Mouse (Mus musculus) WW6 (cell line): ENCODE measurements around the gene Olfr1270.
"Not testable (repeated sequence)": the region's sequence is repeated elsewhere in the genome, so short reads cannot be mapped to it uniquely, and the experiment has no call there.

ENCODE experiments used
- DNase-seq: peaks from one replicate; pipeline ENCODE4 v3.0.0-alpha.2; 2013; ENCODE audit warnings: low read depth, low spot score

The Olfr1270 gene

DNA sequence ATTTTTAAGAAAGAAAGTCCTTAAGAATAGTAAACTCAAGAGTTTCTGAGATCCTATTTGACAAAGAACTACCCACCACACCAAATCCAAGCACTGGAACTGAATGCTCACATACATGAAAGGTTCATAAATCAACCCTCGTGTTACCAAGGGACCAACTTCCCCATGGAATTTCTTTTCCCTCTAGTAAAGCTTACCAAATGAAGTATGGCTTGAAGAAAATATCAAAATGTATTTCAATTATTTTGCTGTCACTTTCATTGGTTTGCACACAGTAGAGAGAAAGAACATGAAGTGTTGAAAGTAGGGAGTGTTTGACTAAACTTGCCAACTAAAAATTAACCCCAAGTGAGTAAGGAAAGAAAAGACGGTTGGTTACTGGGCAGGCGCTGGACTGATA lies at the start of gene Olfr1270:
Olfr1270 (minus strand) TSS at position 101 of the 400 bp plus-strand sequence.
- DNase-seq, result no peak

DNA sequence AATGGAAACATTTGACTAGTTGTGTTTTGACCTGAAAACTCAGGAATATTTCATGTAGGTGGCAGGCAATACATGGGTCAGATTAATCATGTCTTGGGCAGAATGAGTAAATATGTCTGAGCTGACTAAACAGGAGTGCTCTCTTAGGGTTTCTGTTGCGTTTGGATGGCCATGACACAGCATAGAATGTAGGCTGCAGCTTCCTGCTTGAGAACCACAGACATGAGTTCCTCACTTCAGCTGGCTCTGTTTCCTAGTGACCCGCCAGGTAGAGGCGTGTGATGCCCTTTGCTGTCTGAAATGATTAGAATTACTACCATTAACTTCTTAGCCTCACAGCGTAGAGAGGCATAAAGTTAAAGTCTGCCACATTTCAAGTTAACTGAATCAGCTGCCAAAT lies 46.7 kb upstream of the Olfr1270 start:
- not testable (repeated sequence) for DNase-seq

DNA sequence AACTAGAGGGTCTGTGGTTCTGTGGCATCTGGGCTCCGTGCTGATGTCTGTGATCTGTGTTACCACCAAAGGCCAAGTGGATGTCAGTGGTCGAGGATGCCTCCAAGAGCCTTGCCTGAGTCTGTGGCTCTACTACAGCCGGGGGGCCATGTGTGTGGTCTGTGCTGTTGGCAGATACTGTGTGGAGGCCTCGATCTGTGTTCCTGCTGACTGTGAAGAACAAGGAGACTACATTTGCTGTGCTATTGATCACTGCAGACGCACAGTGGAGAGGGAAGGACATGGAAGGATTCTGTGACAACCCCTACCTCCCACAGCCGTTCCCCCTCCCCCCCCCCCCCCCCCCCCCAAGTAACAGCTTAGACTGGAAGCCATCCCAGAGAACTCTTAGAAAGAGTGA lies 42.4 kb upstream of the Olfr1270 start:
- DNase-seq, result not testable (repeated sequence)

DNA sequence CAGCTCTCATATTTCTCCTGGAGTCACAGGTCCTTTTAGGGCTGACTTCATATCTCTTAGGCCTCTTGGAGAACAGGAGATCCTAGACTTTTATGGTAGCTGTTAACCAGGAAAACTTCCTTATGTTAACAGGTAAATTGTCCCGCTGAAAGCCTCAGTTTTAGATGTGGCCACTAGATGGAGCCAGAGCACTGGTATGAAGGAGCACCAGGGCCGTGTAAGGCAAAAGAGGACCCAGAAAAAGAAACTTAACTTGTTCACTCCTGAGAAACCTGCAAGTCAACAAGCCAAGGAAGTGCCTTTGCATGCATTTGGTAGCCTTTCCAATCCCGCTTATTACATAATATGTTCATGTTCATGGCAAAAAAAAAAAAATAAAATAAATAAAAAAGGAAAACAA lies 41.9 kb upstream of the Olfr1270 start:
- not testable (repeated sequence) for DNase-seq

DNA sequence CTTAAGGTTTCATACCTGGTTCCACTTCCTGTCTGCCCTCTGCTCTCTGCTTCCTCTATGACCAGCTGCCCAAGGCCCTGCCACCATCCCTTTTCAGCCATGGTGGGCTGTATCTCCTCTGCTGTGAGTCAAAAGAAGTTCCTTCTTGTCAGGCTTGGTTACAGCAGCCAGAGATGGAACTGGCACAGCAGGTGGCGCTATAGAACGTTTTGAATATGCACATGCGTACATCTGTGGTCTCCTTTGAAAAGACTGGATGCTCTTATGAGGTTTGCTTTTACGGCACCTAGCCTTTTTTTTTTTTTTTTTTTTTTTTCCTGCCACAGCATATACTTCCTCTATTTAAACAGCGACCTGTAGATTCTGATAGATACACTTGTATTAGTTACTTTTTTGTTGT lies 34.2 kb upstream of the Olfr1270 start:
- not testable (repeated sequence) for DNase-seq

DNA sequence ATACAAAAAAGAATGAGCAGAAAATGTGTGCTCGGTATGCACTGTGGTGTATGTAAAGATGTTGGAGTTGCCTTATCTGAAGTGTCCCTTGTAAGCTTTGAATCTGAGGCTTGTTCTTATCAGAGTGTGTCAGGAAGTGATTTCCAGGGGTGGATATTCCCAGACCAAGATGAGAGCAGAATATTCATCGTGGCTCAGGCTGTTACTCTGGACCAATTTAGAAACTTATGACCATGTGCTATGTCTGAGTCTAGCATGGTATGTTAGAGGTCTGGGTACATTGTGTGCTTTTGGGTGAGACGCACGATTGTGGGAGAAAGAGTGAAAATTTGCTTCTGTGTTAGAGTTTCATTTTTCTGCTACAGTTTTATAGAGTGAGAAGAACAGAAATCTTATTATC lies 33.2 kb upstream of the Olfr1270 start:
- DNase-seq, result not testable (repeated sequence)

DNA sequence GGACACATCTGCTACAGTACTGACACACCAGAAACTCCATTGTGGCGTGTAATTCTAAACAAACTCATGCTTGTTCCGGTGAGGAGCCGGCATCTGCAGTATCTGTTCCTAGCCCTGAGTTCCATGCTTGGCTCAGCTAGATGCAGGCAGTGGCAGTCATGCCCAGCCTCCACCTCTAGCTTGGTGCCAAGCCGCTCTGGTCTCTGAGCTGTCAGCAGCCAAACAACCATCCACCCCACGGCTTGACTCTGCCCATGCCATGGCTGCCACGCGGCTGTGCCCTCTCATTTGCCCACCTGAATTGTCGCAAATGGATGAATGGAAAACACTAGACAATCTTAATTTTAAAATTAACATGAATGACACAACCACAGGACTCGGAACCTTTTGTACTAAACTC lies 1.0 kb upstream of the Olfr1270 start:
- DNase-seq, result no peak

DNA sequence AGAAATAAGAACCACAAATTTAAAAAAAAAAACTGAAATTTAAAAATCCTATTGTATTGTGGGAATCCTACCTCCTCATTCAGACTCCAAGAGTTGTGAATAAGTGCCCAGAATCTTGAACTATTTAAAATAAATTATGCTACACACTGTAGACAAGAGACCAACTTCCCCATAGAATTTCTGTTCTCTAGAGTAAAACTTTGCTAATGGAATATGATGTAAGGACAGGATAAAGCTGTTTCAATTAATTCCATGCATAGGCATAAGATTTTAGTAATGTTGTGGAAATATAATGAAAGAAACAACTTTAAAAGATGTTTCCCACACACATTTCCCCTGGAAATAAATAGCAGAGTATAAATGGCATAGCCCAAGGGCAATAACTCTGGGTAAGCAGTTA lies 10.7 kb downstream of the Olfr1270 start, which contains the start of gene Olfr32:
Olfr32 (minus strand) TSS at position 101 of the 400 bp plus-strand sequence.
- DNase-seq, result no peak

DNA sequence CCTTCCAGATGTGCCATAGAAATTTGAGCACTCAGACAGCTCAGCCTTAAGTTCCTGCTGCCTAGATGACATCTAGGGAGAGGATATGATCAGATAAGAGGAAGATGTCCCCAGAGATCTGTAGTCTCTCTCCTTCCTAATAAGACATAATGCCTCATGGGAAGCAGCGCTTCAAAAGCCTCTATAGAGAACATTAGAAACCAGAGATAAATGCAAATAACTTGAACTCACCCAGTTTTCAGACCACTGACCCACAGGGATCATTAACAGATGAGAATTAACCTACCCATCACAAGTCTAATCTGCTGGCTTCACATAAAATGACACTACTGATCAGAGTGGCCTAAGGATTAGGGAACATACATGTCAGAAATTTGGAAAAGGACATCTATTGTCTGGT lies 31.6 kb downstream of the Olfr1270 start, which contains the start of gene Olfr1269:
Olfr1269 (minus strand) TSS at position 101 of the 400 bp plus-strand sequence.
- no peak for DNase-seq
